ENCODE assay signal across 38 mouse cellular contexts in genomic region chr17:25293495-25293894, GRCm38 (mm10). TPM values are rescaled to one million over a fixed set of nuclear protein-coding genes. Genes with fewer than 3 reads are reported as not detected.
"Had no signal": no experiment of that assay in that cellular context is flagged by ENCODE, and none has a peak within 500 bp of the region (broad histone marks: within the 10 kb centered on the region; RNA-seq: fewer than 3 reads in every experiment).

No protein-coding gene starts in this region.

- H3K27ac ChIP-seq: embryonic facial prominence, embryonic 12.5 days; embryonic facial prominence, embryonic 13.5 days; embryonic facial prominence, embryonic 15.5 days; forebrain, embryonic 10.5 days; forebrain, embryonic 12.5 days; forebrain, embryonic 13.5 days; forebrain, embryonic 15.5 days; gastrocnemius, adult 2 months; heart, adult 2 months; heart, embryonic 10.5 days had no signal

- H3K9ac ChIP-seq: embryonic facial prominence, embryonic 12.5 days; embryonic facial prominence, embryonic 13.5 days; embryonic facial prominence, embryonic 15.5 days; forebrain, embryonic 12.5 days; forebrain, embryonic 13.5 days; forebrain, embryonic 15.5 days; forebrain, postnatal 0 days had no signal

- H3K4me2 ChIP-seq: embryonic facial prominence, embryonic 12.5 days; embryonic facial prominence, embryonic 13.5 days; embryonic facial prominence, embryonic 15.5 days; forebrain, embryonic 12.5 days; forebrain, embryonic 13.5 days; forebrain, embryonic 15.5 days; heart, embryonic 11.5 days had no signal

- H3K4me3 ChIP-seq: embryonic facial prominence, embryonic 12.5 days; embryonic facial prominence, embryonic 13.5 days; embryonic facial prominence, embryonic 15.5 days; erythroblast, embryonic 14.5 days; forebrain, embryonic 10.5 days; forebrain, embryonic 12.5 days; forebrain, embryonic 13.5 days; forebrain, embryonic 15.5 days; gastrocnemius, adult 2 months; heart, adult 2 months; heart, embryonic 10.5 days had no signal

- H3K4me1 ChIP-seq: embryonic facial prominence, embryonic 12.5 days; embryonic facial prominence, embryonic 13.5 days; embryonic facial prominence, embryonic 15.5 days; forebrain, embryonic 10.5 days; forebrain, embryonic 12.5 days; forebrain, embryonic 13.5 days; forebrain, embryonic 15.5 days had no signal

- DNase-seq: cerebellum, adult 9-11 months; cerebellum, postnatal 10 days; cerebellum, postnatal 14 days; cerebellum, postnatal 25 days; cerebellum, postnatal 36 days; embryo, embryonic 11 days; forebrain, postnatal 0 days; gastrocnemius, postnatal 10 days; gastrocnemius, postnatal 14 days; gastrocnemius, postnatal 25 days; gastrocnemius, postnatal 36 days; heart, adult 11 months; heart, adult 18-20 months; heart, adult 2 months had no signal

- H3K36me3 ChIP-seq: embryonic facial prominence, embryonic 12.5 days; embryonic facial prominence, embryonic 13.5 days; embryonic facial prominence, embryonic 15.5 days; forebrain, embryonic 10.5 days; forebrain, embryonic 12.5 days; forebrain, embryonic 15.5 days; heart, embryonic 10.5 days had no signal

- H3K27me3 ChIP-seq: embryonic facial prominence, embryonic 12.5 days; embryonic facial prominence, embryonic 13.5 days; forebrain, embryonic 15.5 days had no signal

- H3K9me3 ChIP-seq: embryonic facial prominence, embryonic 12.5 days; embryonic facial prominence, embryonic 13.5 days; embryonic facial prominence, embryonic 15.5 days; forebrain, embryonic 10.5 days; forebrain, embryonic 12.5 days; forebrain, embryonic 13.5 days; forebrain, embryonic 15.5 days; heart, embryonic 10.5 days had no signal

- ATAC-seq: forebrain, embryonic 13.5 days; forebrain, embryonic 14.5 days; forebrain, embryonic 15.5 days; forebrain, embryonic 16.5 days; forebrain, postnatal 0 days had no signal

RNA-seq across cellular contexts. Expression of gene Prss34, which starts 4.7 kb away (rescaled TPM):
- total RNA-seq: forebrain, postnatal 0 days had no signal
- polyA plus RNA-seq: cortical plate, adult 2 months; embryonic facial prominence, embryonic 11.5 days; embryonic facial prominence, embryonic 12.5 days; forebrain, embryonic 10.5 days; forebrain, embryonic 11.5 days; forebrain, embryonic 12.5 days; forebrain, embryonic 13.5 days; forebrain, embryonic 14.5 days; forebrain, embryonic 16.5 days; forebrain, postnatal 0 days; frontal cortex, adult 2 months; heart, embryonic 10.5 days; heart, embryonic 11.5 days had no signal

RNA-seq across cellular contexts. Expression of gene Prss28, which starts 15.0 kb away (rescaled TPM):
- total RNA-seq: common myeloid progenitor, adult 5-6 weeks; forebrain, postnatal 0 days; gastrocnemius, adult 18-20 months; gastrocnemius, adult 2 months; gastrocnemius, adult 8-10 months; gastrocnemius, postnatal 10 days; gastrocnemius, postnatal 14 days; gastrocnemius, postnatal 25 days; gastrocnemius, postnatal 36 days; gastrocnemius, postnatal 4 days; granulocyte monocyte progenitor cell, adult 5-6 weeks; heart, adult 18-20 months; heart, adult 2 months; heart, adult 8-10 months had no signal
- polyA plus RNA-seq: cortical plate, adult 2 months; embryonic facial prominence, embryonic 11.5 days; embryonic facial prominence, embryonic 13.5 days; embryonic facial prominence, embryonic 15.5 days; erythroblast, embryonic 14.5 days; forebrain, embryonic 10.5 days; forebrain, embryonic 11.5 days; forebrain, embryonic 12.5 days; forebrain, embryonic 13.5 days; forebrain, embryonic 14.5 days; forebrain, embryonic 15.5 days; forebrain, embryonic 16.5 days; forebrain, postnatal 0 days; frontal cortex, adult 2 months; gonadal fat pad, adult 2 months; heart, adult 2 months; heart, embryonic 10.5 days; heart, embryonic 11.5 days had no signal

RNA-seq across cellular contexts. Expression of gene Prss29, which starts 25.0 kb away (rescaled TPM):
- total RNA-seq: common myeloid progenitor, adult 5-6 weeks; forebrain, postnatal 0 days; gastrocnemius, adult 18-20 months; gastrocnemius, adult 2 months; gastrocnemius, adult 8-10 months; gastrocnemius, postnatal 10 days; gastrocnemius, postnatal 14 days; gastrocnemius, postnatal 25 days; gastrocnemius, postnatal 36 days; gastrocnemius, postnatal 4 days; granulocyte monocyte progenitor cell, adult 5-6 weeks; heart, adult 18-20 months; heart, adult 2 months; heart, adult 8-10 months had no signal
- polyA plus RNA-seq: cortical plate, adult 2 months; embryonic facial prominence, embryonic 11.5 days; embryonic facial prominence, embryonic 12.5 days; embryonic facial prominence, embryonic 13.5 days; embryonic facial prominence, embryonic 15.5 days; erythroblast, embryonic 14.5 days; forebrain, embryonic 10.5 days; forebrain, embryonic 11.5 days; forebrain, embryonic 12.5 days; forebrain, embryonic 13.5 days; forebrain, embryonic 14.5 days; forebrain, embryonic 15.5 days; forebrain, embryonic 16.5 days; forebrain, postnatal 0 days; frontal cortex, adult 2 months; heart, adult 2 months; heart, embryonic 10.5 days; heart, embryonic 11.5 days had no signal

RNA-seq across cellular contexts. Expression of gene Baiap3, which starts 37.3 kb away (rescaled TPM):
- total RNA-seq: gastrocnemius, adult 8-10 months; gastrocnemius, postnatal 25 days; gastrocnemius, postnatal 36 days had no signal
- polyA plus RNA-seq: erythroblast, embryonic 14.5 days had no signal
